Mouse (Mus musculus): ENCODE measurements around the gene Clk2. TPM values are rescaled to one million over a fixed set of nuclear protein-coding genes. Genes with fewer than 3 reads are reported as not detected.
"Not testable (repeated sequence)": the region's sequence is repeated elsewhere in the genome, so short reads cannot be mapped to it uniquely, and the experiment has no call there.

The Clk2 gene
- total and polyA plus RNA-seq, 3 experiments: 15.4 to 26.5 (median 18.9) TPM

DNA sequence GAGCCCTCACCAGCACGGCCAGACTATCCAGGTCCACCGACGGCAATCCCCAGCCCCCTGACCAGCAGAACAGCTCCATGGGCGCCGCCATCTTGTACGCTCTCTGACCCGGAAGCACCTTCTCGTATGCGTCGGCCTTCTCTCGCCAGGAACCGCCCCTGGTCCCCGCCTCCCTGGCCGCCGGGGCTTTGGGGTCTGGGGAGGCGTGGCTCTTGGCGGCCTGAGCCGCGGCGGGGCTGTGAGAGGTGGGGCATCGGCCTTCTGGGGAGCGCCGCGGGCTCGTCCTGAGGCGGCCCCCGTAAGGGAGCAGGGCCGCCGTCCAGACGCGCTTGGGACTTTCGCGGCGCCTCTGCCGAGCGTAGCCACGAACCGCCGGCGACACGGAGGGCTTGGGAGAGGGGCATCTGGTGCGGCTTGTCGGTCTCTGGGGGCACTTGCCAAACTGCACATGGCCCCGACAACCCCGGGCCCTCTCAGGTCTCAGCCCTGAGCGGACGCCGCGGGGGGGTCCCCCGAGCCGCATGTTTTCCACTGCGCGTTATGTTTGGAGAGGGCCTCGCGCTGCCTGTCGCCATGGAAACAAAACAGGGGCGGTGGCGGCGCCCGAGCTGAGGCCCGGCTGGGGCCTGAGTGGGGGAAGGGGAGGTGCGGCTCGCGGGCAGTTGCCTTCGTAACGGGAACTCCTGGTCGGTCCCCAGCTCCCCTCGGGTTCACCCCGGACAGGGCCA lies 49.4 kb downstream of the Clk2 start:
- intact Hi-C loops (cut with DNase I): loop anchor here (2.0 to 10.0 kb wide), 5 partner anchors 17 to 269 kb away; partner anchors contain the start of genes Clk2 and Scamp3

DNA sequence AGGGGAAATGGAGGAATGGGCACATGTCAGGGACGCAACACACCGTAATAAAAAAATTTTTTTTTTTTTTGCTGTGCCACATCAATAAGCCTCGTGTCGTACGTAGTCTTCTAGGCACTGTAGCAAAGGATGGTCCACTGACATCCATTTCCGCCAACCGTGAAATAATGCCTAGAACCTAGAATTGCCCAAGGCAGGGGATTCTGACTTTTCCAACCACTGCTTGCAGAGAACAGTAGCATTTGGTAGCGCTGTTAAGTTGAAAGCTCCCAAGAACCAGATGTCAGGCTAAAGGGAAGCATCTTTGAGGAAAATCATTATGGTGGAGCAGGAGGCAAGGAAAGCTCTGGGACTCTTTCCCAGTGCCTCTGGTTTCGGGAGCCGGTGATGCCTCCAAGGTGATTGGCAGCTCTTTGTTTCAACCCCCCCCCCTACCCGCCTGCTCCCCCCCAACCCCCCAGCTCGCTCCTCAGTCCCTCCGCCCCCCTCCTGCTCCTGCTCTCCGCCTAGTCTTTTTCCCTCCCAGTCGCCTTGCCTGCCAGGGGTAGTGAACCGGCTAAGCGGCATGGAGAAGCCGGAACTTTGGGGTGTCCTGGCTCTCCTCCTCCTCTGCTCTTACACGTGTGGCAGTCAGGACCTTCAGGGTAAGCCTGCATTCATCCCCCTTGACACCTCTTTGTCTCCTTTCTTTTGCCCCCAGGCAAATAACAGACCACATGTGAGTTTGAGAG lies 50.3 kb downstream of the Clk2 start, which contains the start of gene Thbs3:
TSS of gene Thbs3 (plus strand) at position 500 of the 731 bp plus-strand sequence.
- TF ChIP-seq EP300 (IDR thresholded peaks at IDR 0.05; ENCODE audit: insufficient read depth, low read depth, low read length): no peak
- intact Hi-C loops (cut with DNase I): loop anchor here (2.0 to 10.0 kb wide), 4 partner anchors 18 to 270 kb away; partner anchors contain the start of gene Clk2
- DNase-seq: peak; percentile 55 to 57
- Histone ChIP-seq H3K36me3 (ENCODE audit: control insufficient read depth, insufficient read depth, low read length) (no peaks in the 10 kb centered on the region), H3K79me2 (replicated peaks; ENCODE audit: control insufficient read depth, insufficient read depth, low read length) (no peaks in the 10 kb centered on the region), H3K27ac (peak within 1 kb of the TSS; percentile 88), H3K4me1 (ENCODE audit: control insufficient read depth, insufficient read depth, low read length) (peaks cover 5% of the 10 kb centered on the region), H3K9ac (ENCODE audit: low read depth, low read length) (peak within 1 kb of the TSS; percentile 95), H3K4me3 (peak within 1 kb of the TSS; percentile 88), H3K27me3 (ENCODE audit: control insufficient read depth, insufficient read depth, low read length) (no peaks in the 10 kb centered on the region)
- 3% methylated on average over 19 of the region's 19 CpGs for WGBS

More for the DNA sequence above, 49.4 kb downstream of the Clk2 start:
- no peaks in the 10 kb centered on the region for H3K36me3 ChIP-seq (ENCODE audit: control insufficient read depth, insufficient read depth, low read length)
- WGBS: under 1% methylated on average over 61 of the region's 69 CpGs
- H3K79me2 ChIP-seq (replicated peaks; ENCODE audit: control insufficient read depth, insufficient read depth, low read length): no peaks in the 10 kb centered on the region
- H3K4me3 ChIP-seq: peak overlapping the region; percentile 88
- peak; percentile 96 for DNase-seq
- H3K27ac ChIP-seq: peak overlapping the region; percentile 88
- TF ChIP-seq POLR2A (IDR thresholded peaks at IDR 0.05; ENCODE audit: insufficient read depth, low read depth, low read length) (peak; percentile 75), EP300 (IDR thresholded peaks at IDR 0.05; ENCODE audit: insufficient read depth, low read depth, low read length) (peak; percentile 45; the same call in 1 of the 2 replicates), CTCF (IDR thresholded peaks at IDR 0.05) (no peak)
- H3K4me1 ChIP-seq (ENCODE audit: control insufficient read depth, insufficient read depth, low read length): peaks cover 5% of the 10 kb centered on the region
- H3K27me3 ChIP-seq (ENCODE audit: control insufficient read depth, insufficient read depth, low read length): no peaks in the 10 kb centered on the region
- peak overlapping the region; percentile 95 for H3K9ac ChIP-seq (ENCODE audit: low read depth, low read length)

DNA sequence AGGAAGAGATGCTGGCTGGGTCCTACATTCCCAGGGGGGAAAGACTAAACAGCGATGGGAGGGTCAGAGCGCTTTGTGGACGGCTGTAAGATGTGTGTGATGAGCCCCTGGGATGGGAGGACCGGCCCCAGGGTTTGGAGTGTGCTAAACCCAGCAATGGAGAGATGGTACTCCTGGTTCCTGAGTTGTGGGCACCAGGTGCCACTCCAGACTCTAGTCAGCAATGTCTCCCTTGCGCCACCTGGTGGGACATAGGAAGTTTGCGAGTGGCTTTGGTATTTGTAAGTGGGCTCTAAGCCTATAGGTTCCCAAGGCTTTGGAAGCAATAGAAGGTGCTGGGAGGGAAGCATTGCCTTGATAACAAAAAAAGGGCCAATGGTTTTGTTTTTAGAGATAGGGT lies 51.3 kb downstream of the Clk2 start:
- no peak overlapping the region; the same call in 1 of the 2 replicates for H3K27ac ChIP-seq
- no peaks in the 10 kb centered on the region for H3K36me3 ChIP-seq (ENCODE audit: control insufficient read depth, insufficient read depth, low read length)
- no peaks in the 10 kb centered on the region for H3K79me2 ChIP-seq (replicated peaks; ENCODE audit: control insufficient read depth, insufficient read depth, low read length)
- WGBS: 0% methylated on average over 6 of the region's 6 CpGs
- no peaks in the 10 kb centered on the region for H3K27me3 ChIP-seq (ENCODE audit: control insufficient read depth, insufficient read depth, low read length)
- peak overlapping the region; percentile 34; the same call in 1 of the 2 replicates for H3K4me3 ChIP-seq
- TF ChIP-seq EP300 (IDR thresholded peaks at IDR 0.05; ENCODE audit: insufficient read depth, low read depth, low read length): peak; percentile 85
- no peak for TF ChIP-seq POLR2A (IDR thresholded peaks at IDR 0.05; ENCODE audit: insufficient read depth, low read depth, low read length)
- intact Hi-C loops (cut with DNase I): loop anchor here (2.0 to 10.0 kb wide), 5 partner anchors 19 to 271 kb away; partner anchors contain the start of gene Clk2
- H3K4me1 ChIP-seq (ENCODE audit: control insufficient read depth, insufficient read depth, low read length): peaks cover 5% of the 10 kb centered on the region
- DNase-seq: peak; percentile 83 to 84
- no peak overlapping the region for H3K9ac ChIP-seq (ENCODE audit: low read depth, low read length)

- 62% methylated on average over 7 of the region's 7 CpGs for WGBS
- H3K9ac ChIP-seq (ENCODE audit: low read depth, low read length); H3K79me2 ChIP-seq (replicated peaks; ENCODE audit: control insufficient read depth, insufficient read depth, low read length); H3K4me1 ChIP-seq (ENCODE audit: control insufficient read depth, insufficient read depth, low read length); H3K4me3 ChIP-seq; H3K27ac ChIP-seq; H3K27me3 ChIP-seq (ENCODE audit: control insufficient read depth, insufficient read depth, low read length); DNase-seq; H3K36me3 ChIP-seq (ENCODE audit: control insufficient read depth, insufficient read depth, low read length): not testable (repeated sequence)
- intact Hi-C loops (cut with DNase I): loop anchor here (2.0 to 10.0 kb wide), 2 partner anchors 100 to 272 kb away; no protein-coding TSS in a partner anchor
Observed at GRCm38 (mm10) chr3:89216407-89216806, 51.8 kb downstream of the Clk2 start.

GRCm38 (mm10) chr3:89218271-89218670 lies 53.7 kb downstream of the Clk2 start:
- WGBS: 92% methylated on average over 1 of the region's 1 CpGs
- H3K9ac ChIP-seq (ENCODE audit: low read depth, low read length): no peak overlapping the region
- TF ChIP-seq CTCF (IDR thresholded peaks at IDR 0.05) (no peak), EP300 (IDR thresholded peaks at IDR 0.05; ENCODE audit: insufficient read depth, low read depth, low read length) (no peak), POLR2A (IDR thresholded peaks at IDR 0.05; ENCODE audit: insufficient read depth, low read depth, low read length) (no peak)

More at GRCm38 (mm10) chr3:89218271-89218670, 53.7 kb downstream of the Clk2 start:
- DNase-seq: no peak
- peaks cover 5% of the 10 kb centered on the region; the same call in 1 of the 2 replicates for H3K4me1 ChIP-seq (ENCODE audit: control insufficient read depth, insufficient read depth, low read length)
- no peaks in the 10 kb centered on the region for H3K79me2 ChIP-seq (replicated peaks; ENCODE audit: control insufficient read depth, insufficient read depth, low read length)
- H3K27ac ChIP-seq: no peak overlapping the region
- H3K27me3 ChIP-seq (ENCODE audit: control insufficient read depth, insufficient read depth, low read length): no peaks in the 10 kb centered on the region
- no peaks in the 10 kb centered on the region for H3K36me3 ChIP-seq (ENCODE audit: control insufficient read depth, insufficient read depth, low read length)
- intact Hi-C loops (cut with DNase I): loop anchor here (10.0 kb wide), 1 partner anchor 273 kb away; no protein-coding TSS in a partner anchor
- no peak overlapping the region for H3K4me3 ChIP-seq
